Mouse (Mus musculus): ENCODE data around the gene Slc9b1. TPM values are rescaled to one million over a fixed set of nuclear protein-coding genes. Genes with fewer than 3 reads are reported as not detected.
A peak's percentile ranks its signal among the peaks of the same experiment; 100 is the strongest.

The Slc9b1 gene
- total and polyA plus RNA-seq, 2 experiments from 2014 or later, result 0.20 TPM; not detected in 1

DNA sequence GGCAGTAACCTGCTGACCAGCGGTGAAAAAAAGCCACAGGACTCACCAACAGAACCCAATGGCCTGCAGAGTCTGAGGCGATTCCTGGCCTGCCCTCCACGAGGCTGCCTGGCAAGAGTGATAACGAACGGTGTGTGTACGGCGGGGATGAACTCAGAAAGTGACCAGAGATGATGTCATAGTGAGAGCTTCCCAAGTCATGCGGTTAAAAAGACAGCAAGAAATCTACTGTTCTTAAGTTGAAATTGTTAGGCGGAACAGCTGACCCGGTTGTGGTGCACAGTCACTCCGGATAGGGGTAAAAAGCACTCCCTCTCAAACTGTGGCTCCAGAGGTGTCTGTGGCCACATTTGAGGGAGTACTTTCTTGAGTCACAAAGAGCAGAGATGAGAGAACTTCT, 29.5 kb upstream of the Slc9b1 start:
- H3K27me3 ChIP-seq (ENCODE audit: control insufficient read depth, insufficient read depth, low read length), result no peaks in the 10 kb centered on the region

GRCm38 (mm10) chr3:135324354-135324753, 23.5 kb upstream of the Slc9b1 start:
- no peak overlapping the region for H3K4me2 ChIP-seq (ENCODE audit: low read depth, low read length)
- ATAC-seq (ENCODE audit: insufficient read depth, low read depth) (no peak), DNase-seq (ENCODE audit: low spot score) (no peak)
- no peaks in the 10 kb centered on the region for H3K36me3 ChIP-seq (replicated peaks; ENCODE audit: control insufficient read depth, insufficient read depth, low read length)
- no peak overlapping the region for H3K4me3 ChIP-seq (ENCODE audit: low read depth, low read length)
- no peaks in the 10 kb centered on the region for H3K4me1 ChIP-seq (ENCODE audit: control insufficient read depth, insufficient read depth)
- no peak overlapping the region for H3K9ac ChIP-seq (replicated peaks; ENCODE audit: low read depth, low read length)
- TF ChIP-seq CTCF (IDR thresholded peaks at IDR 0.05; ENCODE audit: low read depth), result no peak
- no peaks in the 10 kb centered on the region for H3K9me3 ChIP-seq (replicated peaks; ENCODE audit: control insufficient read depth, low read length)
- no peaks in the 10 kb centered on the region for H3K27me3 ChIP-seq (ENCODE audit: control insufficient read depth, insufficient read depth, low read length)
- whole genome bisulfite sequencing, result 53% methylated on average over 6 of the region's 6 CpGs
- no peak overlapping the region for H3K27ac ChIP-seq (ENCODE audit: low read depth)

More for the DNA sequence above, 29.5 kb upstream of the Slc9b1 start:
- WGBS, result 59% methylated on average over 11 of the region's 11 CpGs
- TF ChIP-seq EP300 (IDR thresholded peaks at IDR 0.05; ENCODE audit: low read depth) (no peak), CTCF (IDR thresholded peaks at IDR 0.05; ENCODE audit: low read depth) (no peak)
- DNase-seq (ENCODE audit: low spot score), result no peak
- H3K36me3 ChIP-seq (replicated peaks; ENCODE audit: control insufficient read depth, insufficient read depth, low read length), result no peaks in the 10 kb centered on the region
- no peak overlapping the region for H3K4me2 ChIP-seq (ENCODE audit: low read depth, low read length)
- no peak overlapping the region for H3K27ac ChIP-seq (ENCODE audit: low read depth)
- no peaks in the 10 kb centered on the region for H3K9me3 ChIP-seq (replicated peaks; ENCODE audit: control insufficient read depth, low read length)
- no peak overlapping the region for H3K4me3 ChIP-seq (ENCODE audit: low read depth, low read length)
- H3K4me1 ChIP-seq (ENCODE audit: control insufficient read depth, insufficient read depth), result no peaks in the 10 kb centered on the region
- ATAC-seq (ENCODE audit: insufficient read depth, low read depth), result no peak
- H3K9ac ChIP-seq (replicated peaks; ENCODE audit: low read depth, low read length), result no peak overlapping the region

DNA sequence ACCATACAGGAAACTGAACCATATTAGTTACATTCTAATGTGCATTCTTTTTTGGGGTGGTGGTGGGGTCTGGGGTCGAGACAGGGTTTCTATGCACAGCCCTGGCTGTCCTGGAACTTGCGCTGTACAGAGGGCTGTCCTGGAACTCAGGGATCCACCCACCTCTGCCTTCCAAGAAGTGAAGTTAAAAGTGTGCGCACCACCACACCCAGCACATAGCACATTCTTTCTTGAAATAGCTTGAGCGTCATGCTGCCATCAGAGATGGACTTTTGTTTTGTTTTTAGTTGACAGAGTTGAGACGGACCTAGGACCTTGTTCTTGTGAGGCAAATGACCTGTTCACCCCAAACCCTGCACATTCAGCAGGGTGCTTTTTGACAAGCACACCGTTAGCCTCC, 20.7 kb upstream of the Slc9b1 start:
- Histone ChIP-seq H3K27ac (ENCODE audit: low read depth) (no peak overlapping the region), H3K9me3 (replicated peaks; ENCODE audit: control insufficient read depth, low read length) (no peaks in the 10 kb centered on the region), H3K9ac (replicated peaks; ENCODE audit: low read depth, low read length) (no peak overlapping the region), H3K4me2 (ENCODE audit: low read depth, low read length) (no peak overlapping the region), H3K4me3 (ENCODE audit: low read depth, low read length) (no peak overlapping the region), H3K27me3 (ENCODE audit: control insufficient read depth, insufficient read depth, low read length) (no peaks in the 10 kb centered on the region), H3K36me3 (replicated peaks; ENCODE audit: control insufficient read depth, insufficient read depth, low read length) (no peaks in the 10 kb centered on the region), H3K4me1 (ENCODE audit: control insufficient read depth, insufficient read depth) (no peaks in the 10 kb centered on the region)
- WGBS, result 53% methylated on average over 6 of the region's 6 CpGs
- no peak for TF ChIP-seq CTCF (IDR thresholded peaks at IDR 0.05; ENCODE audit: low read depth)
- TF ChIP-seq EP300 (IDR thresholded peaks at IDR 0.05; ENCODE audit: low read depth), result no peak
- DNase-seq (ENCODE audit: low spot score) (peak; percentile 27), ATAC-seq (ENCODE audit: insufficient read depth, low read depth) (peak; percentile 44; the same call in 1 of the 2 replicates)

GRCm38 (mm10) chr3:135327601-135328000, 20.2 kb upstream of the Slc9b1 start:
- no peak for DNase-seq (ENCODE audit: low spot score)
- no peak for ATAC-seq (ENCODE audit: insufficient read depth, low read depth)
- no peak overlapping the region for H3K4me3 ChIP-seq (ENCODE audit: low read depth, low read length)
- no peak for TF ChIP-seq EP300 (IDR thresholded peaks at IDR 0.05; ENCODE audit: low read depth)
- TF ChIP-seq CTCF (IDR thresholded peaks at IDR 0.05; ENCODE audit: low read depth), result no peak
- no peaks in the 10 kb centered on the region for H3K4me1 ChIP-seq (ENCODE audit: control insufficient read depth, insufficient read depth)
- no peak overlapping the region for H3K9ac ChIP-seq (replicated peaks; ENCODE audit: low read depth, low read length)
- H3K4me2 ChIP-seq (ENCODE audit: low read depth, low read length), result no peak overlapping the region
- 49% methylated on average over 2 of the region's 2 CpGs for WGBS
- no peaks in the 10 kb centered on the region for H3K9me3 ChIP-seq (replicated peaks; ENCODE audit: control insufficient read depth, low read length)
- no peaks in the 10 kb centered on the region for H3K27me3 ChIP-seq (ENCODE audit: control insufficient read depth, insufficient read depth, low read length)
- no peak overlapping the region for H3K27ac ChIP-seq (ENCODE audit: low read depth)
- no peaks in the 10 kb centered on the region for H3K36me3 ChIP-seq (replicated peaks; ENCODE audit: control insufficient read depth, insufficient read depth, low read length)

- 43% methylated on average over 3 of the region's 3 CpGs for WGBS
- H3K27ac ChIP-seq (ENCODE audit: low read depth), result no peak overlapping the region
- H3K9ac ChIP-seq (replicated peaks; ENCODE audit: low read depth, low read length), result no peak overlapping the region
- H3K27me3 ChIP-seq (ENCODE audit: control insufficient read depth, insufficient read depth, low read length), result no peaks in the 10 kb centered on the region
- H3K4me1 ChIP-seq (ENCODE audit: control insufficient read depth, insufficient read depth), result no peaks in the 10 kb centered on the region
- no peak overlapping the region for H3K4me2 ChIP-seq (ENCODE audit: low read depth, low read length)
- no peak overlapping the region for H3K4me3 ChIP-seq (ENCODE audit: low read depth, low read length)
- ATAC-seq (ENCODE audit: insufficient read depth, low read depth) (no peak), DNase-seq (ENCODE audit: low spot score) (no peak)
- H3K36me3 ChIP-seq (replicated peaks; ENCODE audit: control insufficient read depth, insufficient read depth, low read length), result no peaks in the 10 kb centered on the region
- no peaks in the 10 kb centered on the region for H3K9me3 ChIP-seq (replicated peaks; ENCODE audit: control insufficient read depth, low read length)
- TF ChIP-seq CTCF (IDR thresholded peaks at IDR 0.05; ENCODE audit: low read depth) (peak; percentile 41), EP300 (IDR thresholded peaks at IDR 0.05; ENCODE audit: low read depth) (no peak)
Measured at GRCm38 (mm10) chr3:135328560-135328959, 19.3 kb upstream of the Slc9b1 start.

DNA sequence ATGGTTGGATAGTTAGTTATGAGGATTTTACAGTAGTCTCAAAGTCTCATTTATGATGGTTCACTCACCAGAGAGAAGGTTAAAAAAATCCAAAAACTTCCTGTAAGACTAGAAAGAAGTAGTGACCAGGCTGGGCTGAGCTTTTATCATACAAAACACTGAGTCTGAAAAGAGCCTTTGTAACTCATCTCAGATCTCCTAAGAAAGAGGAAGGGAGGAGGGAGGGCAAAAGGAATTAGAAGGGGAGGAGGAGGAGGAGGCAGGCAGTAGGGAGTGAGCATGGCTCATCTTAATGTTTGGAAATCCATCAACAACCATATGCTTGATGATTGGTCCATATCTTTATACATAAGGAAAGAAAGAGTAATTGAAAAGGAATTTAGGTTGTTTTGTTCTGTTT, 15.1 kb upstream of the Slc9b1 start:
- no peaks in the 10 kb centered on the region for H3K27me3 ChIP-seq (ENCODE audit: control insufficient read depth, insufficient read depth, low read length)
- no peaks in the 10 kb centered on the region for H3K9me3 ChIP-seq (replicated peaks; ENCODE audit: control insufficient read depth, low read length)
- DNase-seq (ENCODE audit: low spot score), result no peak

More for the DNA sequence above, 15.1 kb upstream of the Slc9b1 start:
- no peaks in the 10 kb centered on the region for H3K4me1 ChIP-seq (ENCODE audit: control insufficient read depth, insufficient read depth)
- H3K4me2 ChIP-seq (ENCODE audit: low read depth, low read length), result no peak overlapping the region
- TF ChIP-seq EP300 (IDR thresholded peaks at IDR 0.05; ENCODE audit: low read depth), result no peak
- no peak for TF ChIP-seq CTCF (IDR thresholded peaks at IDR 0.05; ENCODE audit: low read depth)
- H3K27ac ChIP-seq (ENCODE audit: low read depth), result no peak overlapping the region
- H3K36me3 ChIP-seq (replicated peaks; ENCODE audit: control insufficient read depth, insufficient read depth, low read length), result no peaks in the 10 kb centered on the region
- H3K9ac ChIP-seq (replicated peaks; ENCODE audit: low read depth, low read length), result no peak overlapping the region
- ATAC-seq (ENCODE audit: insufficient read depth, low read depth), result no peak
- H3K4me3 ChIP-seq (ENCODE audit: low read depth, low read length), result no peak overlapping the region
